Mouse (Mus musculus) myocyte (in vitro differentiated cells): ENCODE data around the gene Gm5105. TPM values are rescaled to one million over a fixed set of nuclear protein-coding genes. Genes with fewer than 3 reads are reported as not detected.
A peak's percentile ranks its signal among the peaks of the same experiment; 100 is the strongest.

Experiments used
- H3K27me3 ChIP-seq: one replicate; pipeline ENCODE4 v1.6.1; 2011; ENCODE audit not compliant: control insufficient read depth, insufficient read depth, insufficient read length
- H3K36me3 ChIP-seq: one replicate; pipeline ENCODE4 v1.6.1; 2011; ENCODE audit not compliant: control insufficient read depth, insufficient read depth
- H3K4me2 ChIP-seq: one replicate; pipeline ENCODE4 v1.6.1; 2011; ENCODE audit warnings: low read depth, control low read depth
- H3K4me3 ChIP-seq: one replicate; pipeline ENCODE4 v1.5.1; 2011; ENCODE audit warnings: mild to moderate bottlenecking, control low read depth, moderate library complexity
- H3K79me2 ChIP-seq: one replicate; pipeline ENCODE4 v1.6.1; 2011; ENCODE audit not compliant: control insufficient read depth, insufficient read depth
- H3ac ChIP-seq: one replicate; pipeline ENCODE4 v1.6.1; 2011; ENCODE audit not compliant: control insufficient read depth, insufficient read length
- CEBPB ChIP-seq: IDR thresholded peaks from 2 replicates; pipeline ENCODE4 v1.6.1; 2011; ENCODE audit warnings: mild to moderate bottlenecking, moderate library complexity; ENCODE audit not compliant: poor library complexity, insufficient read depth, severe bottlenecking
- E2F4 ChIP-seq: IDR thresholded peaks from one replicate; pipeline ENCODE4 v1.6.1; 2011; ENCODE audit warnings: mild to moderate bottlenecking, control low read depth, moderate library complexity; ENCODE audit not compliant: insufficient read depth
- MAX ChIP-seq: IDR thresholded peaks from one replicate; pipeline ENCODE4 v1.6.1; 2011; ENCODE audit warnings: low read depth, mild to moderate bottlenecking, control low read depth
- MYOD1 ChIP-seq, 3 experiments: IDR thresholded peaks; one replicate each; pipeline ENCODE4 v1.6.1; 2011; ENCODE audit warnings: control low read depth in 2 of 3, low read depth in 2 of 3, mild to moderate bottlenecking in 2 of 3, moderate library complexity in 1 of 3; ENCODE audit not compliant: insufficient read length in 2 of 3, control insufficient read depth in 1 of 3
- MYOG ChIP-seq, 3 experiments: IDR thresholded peaks; one replicate each; pipeline ENCODE4 v1.6.1; 2011; ENCODE audit warnings: control low read depth in 2 of 3, low read depth in 2 of 3, mild to moderate bottlenecking in 2 of 3; ENCODE audit not compliant: insufficient read length in 2 of 3, control insufficient read depth in 1 of 3, insufficient read depth in 1 of 3
- POLR2A ChIP-seq: IDR thresholded peaks from one replicate; pipeline ENCODE4 v1.6.1; 2011; ENCODE audit warnings: low read depth, mild to moderate bottlenecking, control low read depth, moderate library complexity; ENCODE audit not compliant: insufficient read length
- POLR2AphosphoS2 ChIP-seq: IDR thresholded peaks from one replicate; pipeline ENCODE4 v1.6.1; 2011; ENCODE audit warnings: low read depth, control low read depth; ENCODE audit not compliant: insufficient read length
- REST ChIP-seq: IDR thresholded peaks from one replicate; pipeline ENCODE4 v1.6.1; 2011; ENCODE audit warnings: mild to moderate bottlenecking, control low read depth, moderate library complexity; ENCODE audit not compliant: insufficient read depth, insufficient read length
- SRF ChIP-seq: IDR thresholded peaks from one replicate; pipeline ENCODE4 v1.6.1; 2011; ENCODE audit warnings: low read depth; ENCODE audit not compliant: control insufficient read depth, insufficient read length
- TCF12 ChIP-seq: IDR thresholded peaks from one replicate; pipeline ENCODE4 v1.6.1; 2011; ENCODE audit warnings: mild to moderate bottlenecking, control low read depth; ENCODE audit not compliant: poor library complexity, insufficient read depth, severe bottlenecking
- TCF3 ChIP-seq: IDR thresholded peaks from one replicate; pipeline ENCODE4 v1.6.1; 2011; ENCODE audit warnings: low read depth, control low read depth; ENCODE audit not compliant: insufficient read length
- USF1 ChIP-seq: IDR thresholded peaks from one replicate; pipeline ENCODE4 v1.6.1; 2011; ENCODE audit warnings: low read depth, mild to moderate bottlenecking, control low read depth, moderate library complexity
- polyA plus RNA-seq: library from polyadenylated mRNA; unstranded; fragments of >200 nt; fragmentation: generic; extraction: Trizol; gene quantifications from one replicate; pipeline ENCODE4 v1.2.1, GENCODE M21; 2012; ENCODE audit warnings: missing spikeins

The Gm5105 gene
- polyA plus RNA-seq, 1 experiment: 0.24 TPM

DNA sequence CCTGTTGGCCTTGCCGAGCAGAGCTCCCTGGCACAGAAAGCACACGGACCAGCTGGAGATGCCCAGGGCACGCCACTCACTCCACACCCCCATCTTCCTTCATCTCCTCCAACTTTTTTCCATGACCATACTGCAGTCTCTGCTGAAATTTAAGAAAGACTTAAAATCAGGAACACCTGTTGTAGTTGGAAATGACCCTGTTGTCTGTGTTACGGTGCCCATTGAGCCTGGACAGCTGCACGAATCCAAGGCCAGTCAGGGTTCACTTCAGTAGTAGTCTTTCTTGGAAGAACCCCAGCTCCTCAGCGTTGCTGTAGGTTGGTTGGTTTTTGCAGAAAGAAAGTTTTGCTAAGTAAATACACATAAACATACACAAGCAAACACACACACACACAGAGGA, 17.6 kb downstream of the Gm5105 start:
- no peak overlapping the region for H3K4me2 ChIP-seq
- H3K4me3 ChIP-seq: no peak overlapping the region
- H3ac ChIP-seq: no peak overlapping the region
- peak in 2 of 3 experiments; percentile 13 to 93 for TF ChIP-seq MYOG (IDR thresholded peaks at IDR 0.05; ENCODE audit: control insufficient read depth in 1 of 3, insufficient read depth in 1 of 3, insufficient read length in 2 of 3, low read depth in 2 of 3)
- no peak for TF ChIP-seq E2F4
- no peak for TF ChIP-seq CEBPB
- TF ChIP-seq MYOD1 (IDR thresholded peaks at IDR 0.05; ENCODE audit: control insufficient read depth in 1 of 3, insufficient read length in 2 of 3, low read depth in 2 of 3): peak; percentile 80 to 86 (median 83)
- peak; percentile 80 for TF ChIP-seq TCF12
- H3K79me2 ChIP-seq: no peaks in the 10 kb centered on the region
- no peaks in the 10 kb centered on the region for H3K27me3 ChIP-seq
- no peaks in the 10 kb centered on the region for H3K36me3 ChIP-seq

DNA sequence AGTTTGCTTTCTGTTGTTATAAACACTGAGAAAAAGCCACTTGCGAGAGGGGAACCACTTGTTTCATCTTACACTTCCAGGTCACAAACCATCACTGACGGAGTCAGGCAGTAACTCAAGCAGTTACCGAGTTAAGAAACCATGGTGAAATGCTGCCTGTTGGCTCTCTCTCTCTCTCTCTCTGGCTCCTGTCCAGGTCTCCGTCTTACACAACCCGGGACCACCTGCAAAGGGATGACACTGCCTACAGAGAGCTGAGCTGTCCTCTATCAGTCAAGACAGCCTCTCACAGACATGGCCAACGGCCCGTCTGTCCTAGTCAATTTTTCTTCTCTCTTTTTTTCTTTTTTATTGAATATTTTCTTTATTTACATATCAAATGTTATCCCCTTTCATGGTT, 23.9 kb downstream of the Gm5105 start:
- TF ChIP-seq MYOG (IDR thresholded peaks at IDR 0.05; ENCODE audit: control insufficient read depth in 1 of 3, insufficient read depth in 1 of 3, insufficient read length in 2 of 3, low read depth in 2 of 3): no peak
- TF ChIP-seq TCF12: no peak
- no peak for TF ChIP-seq CEBPB
- no peak for TF ChIP-seq MAX
- no peak for TF ChIP-seq POLR2AphosphoS2
- no peak for TF ChIP-seq USF1
- Histone ChIP-seq H3ac (no peak overlapping the region), H3K36me3 (no peaks in the 10 kb centered on the region), H3K4me2 (no peak overlapping the region), H3K27me3 (no peaks in the 10 kb centered on the region), H3K79me2 (no peaks in the 10 kb centered on the region), H3K4me3 (no peak overlapping the region)

DNA sequence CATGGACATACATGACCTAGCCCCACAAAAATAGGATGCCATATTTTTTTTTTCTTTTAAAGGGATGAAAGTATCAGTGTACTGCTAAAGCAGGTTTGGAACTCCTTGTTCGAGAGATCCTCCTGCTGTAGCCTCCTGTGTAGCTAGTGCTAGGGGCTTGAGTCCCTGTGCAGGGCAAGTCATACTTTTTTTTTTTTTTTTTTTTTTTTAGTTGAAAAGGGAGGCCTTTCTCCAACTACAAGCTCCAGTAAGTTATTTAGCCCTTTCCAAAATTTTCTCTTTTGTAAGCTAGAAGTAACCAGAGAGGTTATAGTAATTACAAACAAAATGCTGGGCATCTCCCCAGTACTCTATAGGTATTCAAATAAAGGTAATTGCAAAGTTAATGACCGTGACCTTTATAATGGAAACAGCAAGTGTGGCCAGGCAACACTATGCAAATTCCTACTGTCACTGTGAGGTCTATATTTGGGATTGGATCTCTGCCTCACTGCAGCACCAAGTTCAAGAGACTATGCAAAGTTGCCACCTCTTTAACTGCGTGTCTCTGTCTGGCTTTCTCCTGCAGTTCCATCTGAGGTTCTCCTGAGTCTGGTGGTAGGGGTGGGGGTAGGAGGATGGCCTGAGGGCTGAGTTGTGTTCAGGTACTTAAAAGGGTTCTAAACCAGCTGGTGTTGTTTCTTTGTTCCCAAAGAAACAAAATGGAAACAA, 25.4 kb downstream of the Gm5105 start:
- Histone ChIP-seq H3K27me3 (no peaks in the 10 kb centered on the region), H3K4me3 (no peak overlapping the region), H3ac (no peak overlapping the region), H3K36me3 (no peaks in the 10 kb centered on the region), H3K79me2 (no peaks in the 10 kb centered on the region), H3K4me2 (no peak overlapping the region)
- TF ChIP-seq REST (no peak), POLR2AphosphoS2 (no peak), E2F4 (no peak), CEBPB (no peak), USF1 (no peak), MYOD1 (IDR thresholded peaks at IDR 0.05; ENCODE audit: control insufficient read depth in 1 of 3, insufficient read length in 2 of 3, low read depth in 2 of 3) (no peak), MAX (no peak), MYOG (IDR thresholded peaks at IDR 0.05; ENCODE audit: control insufficient read depth in 1 of 3, insufficient read depth in 1 of 3, insufficient read length in 2 of 3, low read depth in 2 of 3) (no peak), POLR2A (no peak), SRF (no peak), TCF12 (no peak), TCF3 (no peak)

DNA sequence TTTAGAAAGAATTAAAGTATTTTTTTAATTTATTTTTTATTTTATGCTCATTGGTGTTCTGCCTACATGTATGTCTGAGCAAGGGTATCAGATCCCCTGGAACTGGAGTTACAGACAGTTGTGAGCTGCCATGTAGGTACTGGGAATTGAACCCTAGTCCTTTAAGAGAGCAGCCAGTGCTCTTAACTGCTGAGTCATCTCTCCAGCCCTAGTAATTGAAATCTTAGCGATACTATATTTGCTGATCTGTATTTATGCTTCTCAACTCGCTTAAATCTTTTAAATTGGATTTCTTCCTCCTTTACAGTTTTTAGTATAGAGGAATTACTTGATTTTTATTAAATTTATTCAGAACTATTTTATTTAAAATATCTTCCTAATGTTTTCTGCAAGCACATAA, 26.2 kb downstream of the Gm5105 start:
- Histone ChIP-seq H3K79me2 (no peaks in the 10 kb centered on the region), H3ac (no peak overlapping the region), H3K4me2 (no peak overlapping the region), H3K36me3 (no peaks in the 10 kb centered on the region), H3K27me3 (no peaks in the 10 kb centered on the region), H3K4me3 (no peak overlapping the region)
- no peak for TF ChIP-seq TCF3
- TF ChIP-seq MYOG (IDR thresholded peaks at IDR 0.05; ENCODE audit: control insufficient read depth in 1 of 3, insufficient read depth in 1 of 3, insufficient read length in 2 of 3, low read depth in 2 of 3): no peak
- no peak for TF ChIP-seq SRF
- no peak for TF ChIP-seq USF1
- TF ChIP-seq MAX: no peak
- TF ChIP-seq CEBPB: no peak
- TF ChIP-seq POLR2AphosphoS2: no peak

DNA sequence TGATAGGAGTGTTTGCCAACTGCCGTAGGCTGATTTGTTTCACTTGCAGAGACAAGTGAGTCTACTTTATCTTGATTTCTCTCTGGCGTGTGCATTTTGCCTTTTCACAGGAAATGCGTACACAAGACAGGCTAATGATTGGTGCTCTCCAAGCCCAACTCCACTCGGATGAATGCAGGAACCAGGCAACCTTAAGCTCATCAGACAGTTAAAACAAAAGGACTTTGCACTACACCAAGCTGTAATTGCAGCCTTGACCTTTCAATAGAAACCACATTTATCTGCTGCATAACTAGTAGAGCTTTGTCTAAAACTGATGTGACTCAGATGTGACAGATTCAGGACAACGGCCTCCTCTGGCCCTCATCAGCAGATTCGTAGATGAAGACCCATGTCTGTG, 33.2 kb downstream of the Gm5105 start:
- no peak overlapping the region for H3ac ChIP-seq
- no peaks in the 10 kb centered on the region for H3K27me3 ChIP-seq
- no peak overlapping the region for H3K4me2 ChIP-seq
- H3K4me3 ChIP-seq: no peak overlapping the region
- no peak for TF ChIP-seq CEBPB
- TF ChIP-seq POLR2A: no peak
- TF ChIP-seq MYOD1 (IDR thresholded peaks at IDR 0.05; ENCODE audit: control insufficient read depth in 1 of 3, insufficient read length in 2 of 3, low read depth in 2 of 3): no peak
- no peak for TF ChIP-seq TCF3
- no peak for TF ChIP-seq MAX
- TF ChIP-seq E2F4: no peak
- no peak for TF ChIP-seq TCF12
- TF ChIP-seq SRF: no peak
- TF ChIP-seq REST: no peak
- TF ChIP-seq USF1: no peak
- TF ChIP-seq POLR2AphosphoS2: no peak
- TF ChIP-seq MYOG (IDR thresholded peaks at IDR 0.05; ENCODE audit: control insufficient read depth in 1 of 3, insufficient read depth in 1 of 3, insufficient read length in 2 of 3, low read depth in 2 of 3): no peak
- H3K36me3 ChIP-seq: no peaks in the 10 kb centered on the region
- no peaks in the 10 kb centered on the region for H3K79me2 ChIP-seq
